Mouse (Mus musculus) megakaryocyte progenitor cell, adult 5-6 weeks (primary cell): Measurements from ENCODE around the gene Ssbp3. TPM values are rescaled to one million over a fixed set of nuclear protein-coding genes. Genes with fewer than 3 reads are reported as not detected.

Experiments used
- ATAC-seq: replicated peaks from 2 replicates; pipeline ENCODE4 v1.8.0; 2016; ENCODE audit warnings: mild to moderate bottlenecking, moderate TSS enrichment, inconsistent platforms; ENCODE audit not compliant: poor library complexity
- total RNA-seq, 2 experiments: library from RNA; stranded (forward) in 1 of 2; stranded (reverse) in 1 of 2; fragments of 157-497, 149-512 nt in 1 of 2; fragments of 200-1000 nt in 1 of 2; gene quantifications; 2 replicates each; pipeline versions ENCODE4 v1.2.3 to v1.2.4; 2015 to 2017

Ssbp3 gene
- total RNA-seq (2015) (35.5 and 36.5 TPM in 2 replicates), total RNA-seq (2017) (16.0 and 30.8 TPM in 2 replicates)

- ATAC-seq, result peak; percentile 50
Measured at GRCm38 (mm10) chr4:106910201-106911172, at the start of gene Ssbp3. Ssbp3 (plus strand) TSS chr4:106910701.

- peak; percentile 8; the same call in 1 of the 2 replicates for ATAC-seq
Measured at GRCm38 (mm10) chr4:106861871-106862270, 48.6 kb upstream of the Ssbp3 start.

GRCm38 (mm10) chr4:106862317-106862716, 48.2 kb upstream of the Ssbp3 start:
- ATAC-seq, result peak; percentile 51; the same call in 1 of the 2 replicates

- ATAC-seq, result no peak
Measured at GRCm38 (mm10) chr4:106862767-106863370, 47.6 kb upstream of the Ssbp3 start.

- ATAC-seq, result no peak
Measured at GRCm38 (mm10) chr4:106865415-106866110, 44.9 kb upstream of the Ssbp3 start.

- no peak for ATAC-seq
Measured at GRCm38 (mm10) chr4:106866381-106866780, 44.1 kb upstream of the Ssbp3 start.

- no peak for ATAC-seq
Measured at GRCm38 (mm10) chr4:106866845-106867244, 43.7 kb upstream of the Ssbp3 start.

GRCm38 (mm10) chr4:106868737-106869438, 41.6 kb upstream of the Ssbp3 start:
- peak; percentile 24; the same call in 1 of the 2 replicates for ATAC-seq

GRCm38 (mm10) chr4:106869539-106869951, 41.0 kb upstream of the Ssbp3 start:
- ATAC-seq, result peak; percentile 13; the same call in 1 of the 2 replicates

- ATAC-seq, result peak; percentile 95
Measured at GRCm38 (mm10) chr4:106870556-106870955, 39.9 kb upstream of the Ssbp3 start.

GRCm38 (mm10) chr4:106874501-106874900, 36.0 kb upstream of the Ssbp3 start:
- ATAC-seq, result no peak

- peak; percentile 91 for ATAC-seq
Measured at GRCm38 (mm10) chr4:106881101-106881500, 29.4 kb upstream of the Ssbp3 start.

- no peak for ATAC-seq
Measured at GRCm38 (mm10) chr4:106883149-106883548, 27.4 kb upstream of the Ssbp3 start.

GRCm38 (mm10) chr4:106886307-106887085, 24.0 kb upstream of the Ssbp3 start:
- no peak for ATAC-seq

GRCm38 (mm10) chr4:106896086-106896485, 14.4 kb upstream of the Ssbp3 start:
- ATAC-seq, result no peak

GRCm38 (mm10) chr4:106898923-106899322, 11.6 kb upstream of the Ssbp3 start:
- ATAC-seq, result no peak

GRCm38 (mm10) chr4:106899471-106899870, 11.0 kb upstream of the Ssbp3 start:
- no peak for ATAC-seq

GRCm38 (mm10) chr4:106900718-106901117, 9.8 kb upstream of the Ssbp3 start:
- no peak for ATAC-seq

GRCm38 (mm10) chr4:106901610-106902009, 8.9 kb upstream of the Ssbp3 start:
- ATAC-seq, result no peak

- peak; percentile 74 for ATAC-seq
Measured at GRCm38 (mm10) chr4:106902157-106902556, 8.3 kb upstream of the Ssbp3 start.
